Mouse (Mus musculus): ENCODE measurements around the gene Srsf10. TPM values are rescaled to one million over a fixed set of nuclear protein-coding genes. Genes with fewer than 3 reads are reported as not detected.

Gene Srsf10
- polyA plus RNA-seq, 1 experiment from 2014 or later, result 259 TPM

- H3K27ac ChIP-seq (ENCODE audit: low read depth, low read length), result no peak overlapping the region
- WGBS, result 2% methylated on average over 16 of the region's 16 CpGs
- H3K36me3 ChIP-seq (ENCODE audit: control insufficient read depth, insufficient read depth, low read length), result peaks cover 7% of the 10 kb centered on the region
- no peaks in the 10 kb centered on the region for H3K9me3 ChIP-seq (replicated peaks; ENCODE audit: control insufficient read depth, low read length)
- no peaks in the 10 kb centered on the region for H3K27me3 ChIP-seq (replicated peaks; ENCODE audit: control insufficient read depth, insufficient read depth, low read length)
- H3K4me3 ChIP-seq (ENCODE audit: low read depth, low read length), result 0 out of 2 replicates have a peak overlapping the region, but pooled peaks have one; percentile 3
- peak; percentile 73 for DNase-seq (ENCODE audit: low spot score)
- peak overlapping the region; percentile 55 for H3K9ac ChIP-seq (ENCODE audit: low read length)
- H3K4me1 ChIP-seq (ENCODE audit: control insufficient read depth, insufficient read depth, low read length), result peaks cover 31% of the 10 kb centered on the region
- no peak for ATAC-seq
- peak overlapping the region; percentile 42 for H3K4me2 ChIP-seq (ENCODE audit: low read length)
Observed at GRCm38 (mm10) chr4:135876583-135877020, 21.1 kb downstream of the Srsf10 start.

GRCm38 (mm10) chr4:135877742-135878141 lies 22.2 kb downstream of the Srsf10 start:
- H3K27me3 ChIP-seq (replicated peaks; ENCODE audit: control insufficient read depth, insufficient read depth, low read length), result no peaks in the 10 kb centered on the region
- H3K9ac ChIP-seq (ENCODE audit: low read length), result no peak overlapping the region
- H3K9me3 ChIP-seq (replicated peaks; ENCODE audit: control insufficient read depth, low read length), result no peaks in the 10 kb centered on the region
- H3K27ac ChIP-seq (ENCODE audit: low read depth, low read length), result no peak overlapping the region
- no peak overlapping the region for H3K4me3 ChIP-seq (ENCODE audit: low read depth, low read length)
- H3K4me1 ChIP-seq (ENCODE audit: control insufficient read depth, insufficient read depth, low read length), result peaks cover 23% of the 10 kb centered on the region
- H3K4me2 ChIP-seq (ENCODE audit: low read length), result no peak overlapping the region
- H3K36me3 ChIP-seq (ENCODE audit: control insufficient read depth, insufficient read depth, low read length), result no peaks in the 10 kb centered on the region
- 69% methylated on average over 2 of the region's 2 CpGs for WGBS
- ATAC-seq (no peak), DNase-seq (ENCODE audit: low spot score) (peak; percentile 53)

GRCm38 (mm10) chr4:135879021-135879420 lies 23.5 kb downstream of the Srsf10 start:
- Histone ChIP-seq H3K9me3 (replicated peaks; ENCODE audit: control insufficient read depth, low read length) (no peaks in the 10 kb centered on the region), H3K27ac (ENCODE audit: low read depth, low read length) (no peak overlapping the region), H3K27me3 (replicated peaks; ENCODE audit: control insufficient read depth, insufficient read depth, low read length) (no peaks in the 10 kb centered on the region), H3K4me1 (ENCODE audit: control insufficient read depth, insufficient read depth, low read length) (peaks cover 23% of the 10 kb centered on the region), H3K4me2 (ENCODE audit: low read length) (no peak overlapping the region), H3K9ac (ENCODE audit: low read length) (no peak overlapping the region), H3K36me3 (ENCODE audit: control insufficient read depth, insufficient read depth, low read length) (no peaks in the 10 kb centered on the region), H3K4me3 (ENCODE audit: low read depth, low read length) (no peak overlapping the region)
- no peak for ATAC-seq
- no peak for DNase-seq (ENCODE audit: low spot score)
- 82% methylated on average over 6 of the region's 6 CpGs for WGBS

- Histone ChIP-seq H3K27ac (ENCODE audit: low read depth, low read length) (no peak overlapping the region), H3K9ac (ENCODE audit: low read length) (no peak overlapping the region), H3K9me3 (replicated peaks; ENCODE audit: control insufficient read depth, low read length) (no peaks in the 10 kb centered on the region), H3K36me3 (ENCODE audit: control insufficient read depth, insufficient read depth, low read length) (no peaks in the 10 kb centered on the region), H3K4me1 (ENCODE audit: control insufficient read depth, insufficient read depth, low read length) (peaks cover 17% of the 10 kb centered on the region), H3K4me3 (ENCODE audit: low read depth, low read length) (no peak overlapping the region), H3K27me3 (replicated peaks; ENCODE audit: control insufficient read depth, insufficient read depth, low read length) (no peaks in the 10 kb centered on the region), H3K4me2 (ENCODE audit: low read length) (no peak overlapping the region)
- 93% methylated on average over 6 of the region's 6 CpGs for WGBS
- DNase-seq (ENCODE audit: low spot score) (no peak), ATAC-seq (no peak)
Observed at GRCm38 (mm10) chr4:135880018-135880417, 24.5 kb downstream of the Srsf10 start.

GRCm38 (mm10) chr4:135880576-135880975 lies 25.0 kb downstream of the Srsf10 start:
- 84% methylated on average over 10 of the region's 10 CpGs for WGBS
- no peak overlapping the region for H3K9ac ChIP-seq (ENCODE audit: low read length)
- DNase-seq (ENCODE audit: low spot score), result no peak

GRCm38 (mm10) chr4:135882023-135882422 lies 26.5 kb downstream of the Srsf10 start:
- Histone ChIP-seq H3K9ac (ENCODE audit: low read length) (no peak overlapping the region), H3K4me1 (ENCODE audit: control insufficient read depth, insufficient read depth, low read length) (no peaks in the 10 kb centered on the region), H3K4me3 (ENCODE audit: low read depth, low read length) (no peak overlapping the region), H3K9me3 (replicated peaks; ENCODE audit: control insufficient read depth, low read length) (no peaks in the 10 kb centered on the region), H3K4me2 (ENCODE audit: low read length) (no peak overlapping the region), H3K27me3 (replicated peaks; ENCODE audit: control insufficient read depth, insufficient read depth, low read length) (no peaks in the 10 kb centered on the region), H3K27ac (ENCODE audit: low read depth, low read length) (no peak overlapping the region), H3K36me3 (ENCODE audit: control insufficient read depth, insufficient read depth, low read length) (no peaks in the 10 kb centered on the region)
- WGBS, result 85% methylated on average over 6 of the region's 6 CpGs
- ATAC-seq, result no peak
- no peak for DNase-seq (ENCODE audit: low spot score)

More at GRCm38 (mm10) chr4:135880576-135880975, 25.0 kb downstream of the Srsf10 start:
- Histone ChIP-seq H3K9me3 (replicated peaks; ENCODE audit: control insufficient read depth, low read length) (no peaks in the 10 kb centered on the region), H3K36me3 (ENCODE audit: control insufficient read depth, insufficient read depth, low read length) (no peaks in the 10 kb centered on the region), H3K4me2 (ENCODE audit: low read length) (no peak overlapping the region), H3K27me3 (replicated peaks; ENCODE audit: control insufficient read depth, insufficient read depth, low read length) (no peaks in the 10 kb centered on the region), H3K27ac (ENCODE audit: low read depth, low read length) (no peak overlapping the region), H3K4me3 (ENCODE audit: low read depth, low read length) (no peak overlapping the region), H3K4me1 (ENCODE audit: control insufficient read depth, insufficient read depth, low read length) (peaks cover 13% of the 10 kb centered on the region)
- ATAC-seq, result no peak

GRCm38 (mm10) chr4:135883401-135883851 lies 27.9 kb downstream of the Srsf10 start:
- 42% methylated on average over 10 of the region's 10 CpGs for WGBS
- no peak overlapping the region for H3K4me3 ChIP-seq (ENCODE audit: low read depth, low read length)
- H3K27me3 ChIP-seq (replicated peaks; ENCODE audit: control insufficient read depth, insufficient read depth, low read length), result no peaks in the 10 kb centered on the region
- no peaks in the 10 kb centered on the region for H3K4me1 ChIP-seq (ENCODE audit: control insufficient read depth, insufficient read depth, low read length)
- no peaks in the 10 kb centered on the region for H3K9me3 ChIP-seq (replicated peaks; ENCODE audit: control insufficient read depth, low read length)
- H3K4me2 ChIP-seq (ENCODE audit: low read length), result no peak overlapping the region
- H3K9ac ChIP-seq (ENCODE audit: low read length), result no peak overlapping the region
- DNase-seq (ENCODE audit: low spot score) (no peak), ATAC-seq (no peak)
- no peak overlapping the region for H3K27ac ChIP-seq (ENCODE audit: low read depth, low read length)
- H3K36me3 ChIP-seq (ENCODE audit: control insufficient read depth, insufficient read depth, low read length), result no peaks in the 10 kb centered on the region

GRCm38 (mm10) chr4:135883881-135884516 lies 28.5 kb downstream of the Srsf10 start:
- Histone ChIP-seq H3K4me3 (ENCODE audit: low read depth, low read length) (no peak overlapping the region), H3K9ac (ENCODE audit: low read length) (no peak overlapping the region), H3K4me1 (ENCODE audit: control insufficient read depth, insufficient read depth, low read length) (no peaks in the 10 kb centered on the region), H3K36me3 (ENCODE audit: control insufficient read depth, insufficient read depth, low read length) (no peaks in the 10 kb centered on the region), H3K27me3 (replicated peaks; ENCODE audit: control insufficient read depth, insufficient read depth, low read length) (no peaks in the 10 kb centered on the region), H3K9me3 (replicated peaks; ENCODE audit: control insufficient read depth, low read length) (no peaks in the 10 kb centered on the region), H3K27ac (ENCODE audit: low read depth, low read length) (no peak overlapping the region), H3K4me2 (ENCODE audit: low read length) (no peak overlapping the region)
- ATAC-seq, result no peak
- 69% methylated on average over 7 of the region's 7 CpGs for WGBS
- no peak for DNase-seq (ENCODE audit: low spot score)

- no peak overlapping the region for H3K27ac ChIP-seq (ENCODE audit: low read depth, low read length)
- no peak overlapping the region for H3K9ac ChIP-seq (ENCODE audit: low read length)
- no peaks in the 10 kb centered on the region for H3K27me3 ChIP-seq (replicated peaks; ENCODE audit: control insufficient read depth, insufficient read depth, low read length)
- no peaks in the 10 kb centered on the region for H3K4me1 ChIP-seq (ENCODE audit: control insufficient read depth, insufficient read depth, low read length)
- H3K4me3 ChIP-seq (ENCODE audit: low read depth, low read length), result no peak overlapping the region
- no peaks in the 10 kb centered on the region for H3K9me3 ChIP-seq (replicated peaks; ENCODE audit: control insufficient read depth, low read length)
- H3K4me2 ChIP-seq (ENCODE audit: low read length), result no peak overlapping the region
- no peak for ATAC-seq
- H3K36me3 ChIP-seq (ENCODE audit: control insufficient read depth, insufficient read depth, low read length), result no peaks in the 10 kb centered on the region
- WGBS, result 43% methylated on average over 6 of the region's 6 CpGs
- DNase-seq (ENCODE audit: low spot score), result no peak
Observed at GRCm38 (mm10) chr4:135884531-135884930, 29.0 kb downstream of the Srsf10 start.
